Mouse (Mus musculus): ENCODE measurements around the gene Kat8. TPM values are rescaled to one million over a fixed set of nuclear protein-coding genes. Genes with fewer than 3 reads are reported as not detected.

Kat8 gene
- 47.3 and 47.7 TPM in 2 replicates for polyA plus RNA-seq (2015; fragmentation: Nextera tagmentation; extraction: Ambion mirVana)

DNA sequence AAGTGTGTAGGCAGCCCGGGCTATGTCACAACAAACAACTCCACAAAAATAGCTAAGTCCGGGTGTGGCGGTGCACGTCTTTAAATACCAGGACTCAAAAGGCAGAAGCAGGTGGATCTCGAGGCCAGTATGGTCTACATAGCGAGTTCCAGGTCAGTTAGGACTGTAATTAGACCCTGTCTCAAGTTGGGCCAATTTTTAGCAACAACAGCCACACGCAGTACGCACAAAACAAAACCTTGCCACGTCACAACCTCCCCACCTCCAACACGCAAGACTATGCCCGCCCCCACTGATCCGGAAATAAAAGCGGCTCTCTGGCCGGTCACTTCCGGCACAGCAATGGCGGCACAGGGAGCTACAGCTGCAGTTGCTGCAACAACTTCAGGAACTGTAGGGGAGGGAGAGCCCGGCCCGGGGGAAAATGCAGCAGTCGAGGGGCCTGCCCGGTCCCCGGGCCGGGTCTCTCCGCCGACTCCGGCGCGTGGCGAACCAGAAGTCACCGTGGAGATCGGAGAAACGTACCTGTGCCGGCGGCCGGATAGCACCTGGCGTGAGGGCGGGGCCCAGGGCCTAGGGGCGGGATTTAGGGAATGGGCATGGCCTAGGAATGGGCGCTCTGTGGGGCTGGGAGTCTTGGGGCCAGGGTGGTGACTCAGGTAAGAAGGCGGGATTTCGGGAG is at the start of gene Kat8:
TSS of gene Kat8 (plus strand) at position 327 of the 682 bp plus-strand sequence.
- peaks cover 32% of the 10 kb centered on the region for H3K36me3 ChIP-seq

DNA sequence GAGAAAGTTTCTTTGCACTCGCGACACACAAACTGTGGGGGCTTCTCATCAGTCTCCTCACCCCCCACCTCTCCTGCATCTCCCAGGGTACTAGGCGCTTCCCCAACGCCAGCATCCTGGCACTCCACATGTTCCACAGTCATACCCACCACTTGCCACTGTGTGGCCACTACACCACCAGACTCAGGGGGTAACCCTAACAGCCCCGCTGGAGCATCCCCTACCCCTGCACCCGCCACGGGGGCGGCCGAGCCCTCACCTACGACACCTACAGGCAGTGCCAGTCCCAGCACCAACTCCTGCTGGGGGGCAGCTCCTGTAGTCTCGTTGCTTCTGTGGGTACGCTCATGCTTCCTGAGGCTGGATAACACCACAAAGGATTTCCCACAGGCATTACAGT is 45.9 kb upstream of the Kat8 start:
- H3K36me3 ChIP-seq: peaks cover 41% of the 10 kb centered on the region
- H3K4me2 ChIP-seq: no peak overlapping the region
- no peaks in the 10 kb centered on the region for H3K9me3 ChIP-seq
- no peak overlapping the region for H3K9ac ChIP-seq
- H3K27me3 ChIP-seq: no peaks in the 10 kb centered on the region
- H3K4me3 ChIP-seq: no peak overlapping the region
- 0 out of 2 replicates have a peak, but pooled peaks have one; percentile 51 for ATAC-seq (ENCODE audit: low FRiP score, low read depth)
- 95% methylated on average over 12 of the region's 12 CpGs for WGBS
- H3K4me1 ChIP-seq (replicated peaks): peaks cover 13% of the 10 kb centered on the region
- H3K27ac ChIP-seq (replicated peaks): no peak overlapping the region

More for the DNA sequence above, at the start of gene Kat8:
- H3K27me3 ChIP-seq: no peaks in the 10 kb centered on the region
- no peaks in the 10 kb centered on the region for H3K9me3 ChIP-seq
- ATAC-seq (ENCODE audit: low FRiP score, low read depth): peak; percentile 96
- H3K4me1 ChIP-seq (replicated peaks): peaks cover 15% of the 10 kb centered on the region
- H3K27ac ChIP-seq (replicated peaks): peak within 1 kb of the TSS; percentile 83
- 1% methylated on average over 40 of the region's 40 CpGs for WGBS
- peak within 1 kb of the TSS; percentile 70 for H3K4me2 ChIP-seq
- peak within 1 kb of the TSS; percentile 61 for H3K4me3 ChIP-seq
- peak within 1 kb of the TSS; percentile 67 for H3K9ac ChIP-seq

DNA sequence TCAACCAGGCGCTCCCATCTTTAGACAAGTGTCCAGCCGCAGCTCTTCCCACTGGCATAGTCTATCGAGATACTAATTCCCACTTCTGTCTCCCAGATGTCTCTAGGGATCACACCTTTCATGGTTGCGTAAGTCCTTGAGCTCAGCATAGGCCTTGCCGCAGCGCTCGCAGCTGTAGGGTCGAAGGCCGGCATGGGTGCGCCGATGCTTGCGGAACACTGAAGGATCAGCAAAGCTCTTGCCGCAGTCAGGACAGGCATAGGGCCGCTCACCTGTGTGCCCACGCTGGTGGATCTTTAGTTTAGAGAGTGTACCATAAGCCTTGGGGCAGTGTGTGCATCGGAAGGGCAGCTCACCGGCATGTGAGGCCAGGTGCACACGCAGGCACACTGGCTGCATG is 44.7 kb upstream of the Kat8 start:
- Histone ChIP-seq H3K4me1 (replicated peaks) (peaks cover 13% of the 10 kb centered on the region), H3K9ac (no peak overlapping the region), H3K36me3 (peaks cover 38% of the 10 kb centered on the region), H3K4me3 (no peak overlapping the region), H3K27me3 (no peaks in the 10 kb centered on the region), H3K9me3 (no peaks in the 10 kb centered on the region), H3K27ac (replicated peaks) (no peak overlapping the region), H3K4me2 (no peak overlapping the region)
- 97% methylated on average over 18 of the region's 18 CpGs for WGBS
- no peak for ATAC-seq (ENCODE audit: low FRiP score, low read depth)

DNA sequence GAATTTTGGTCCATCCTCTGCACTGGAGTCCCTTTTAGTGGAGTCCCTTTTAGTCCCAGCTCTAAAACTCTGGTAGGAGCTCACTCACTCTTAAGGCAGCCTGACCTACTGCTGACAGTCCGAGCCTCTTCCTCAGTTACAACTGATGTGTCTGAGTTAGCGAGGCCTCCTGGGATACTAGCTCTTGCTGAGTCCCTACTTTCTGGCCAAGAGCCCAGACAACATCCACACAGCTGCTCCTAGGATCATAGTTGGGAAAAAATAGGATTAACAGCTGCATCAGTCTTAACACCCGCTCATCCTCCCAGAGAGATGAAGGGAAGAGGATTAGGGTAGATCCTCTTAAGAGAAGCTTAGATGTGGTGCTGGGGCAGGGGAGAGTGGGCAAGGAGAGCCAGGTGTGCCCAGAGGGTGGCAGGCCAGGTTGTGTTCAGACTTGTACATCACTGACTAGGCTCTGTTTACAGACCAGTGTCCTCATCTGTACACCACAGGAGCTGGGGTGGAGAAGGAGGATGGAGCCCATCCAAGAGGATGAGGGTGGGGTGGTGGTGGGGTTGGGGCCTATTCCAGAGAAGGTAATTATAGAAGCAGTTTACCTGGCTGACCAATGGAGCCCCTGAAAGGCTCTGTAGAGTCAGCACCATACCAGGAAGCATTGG is 43.0 kb upstream of the Kat8 start:
- 0 out of 2 replicates have a peak overlapping the region, but pooled peaks have one; percentile 8 for H3K27ac ChIP-seq (replicated peaks)
- H3K9ac ChIP-seq: no peak overlapping the region
- no peaks in the 10 kb centered on the region for H3K9me3 ChIP-seq
- ATAC-seq (ENCODE audit: low FRiP score, low read depth): no peak
- peaks cover 37% of the 10 kb centered on the region for H3K36me3 ChIP-seq
- no peaks in the 10 kb centered on the region for H3K27me3 ChIP-seq
- H3K4me3 ChIP-seq: no peak overlapping the region
- H3K4me2 ChIP-seq: no peak overlapping the region
- WGBS: 64% methylated on average over 3 of the region's 3 CpGs
- H3K4me1 ChIP-seq (replicated peaks): peaks cover 29% of the 10 kb centered on the region

DNA sequence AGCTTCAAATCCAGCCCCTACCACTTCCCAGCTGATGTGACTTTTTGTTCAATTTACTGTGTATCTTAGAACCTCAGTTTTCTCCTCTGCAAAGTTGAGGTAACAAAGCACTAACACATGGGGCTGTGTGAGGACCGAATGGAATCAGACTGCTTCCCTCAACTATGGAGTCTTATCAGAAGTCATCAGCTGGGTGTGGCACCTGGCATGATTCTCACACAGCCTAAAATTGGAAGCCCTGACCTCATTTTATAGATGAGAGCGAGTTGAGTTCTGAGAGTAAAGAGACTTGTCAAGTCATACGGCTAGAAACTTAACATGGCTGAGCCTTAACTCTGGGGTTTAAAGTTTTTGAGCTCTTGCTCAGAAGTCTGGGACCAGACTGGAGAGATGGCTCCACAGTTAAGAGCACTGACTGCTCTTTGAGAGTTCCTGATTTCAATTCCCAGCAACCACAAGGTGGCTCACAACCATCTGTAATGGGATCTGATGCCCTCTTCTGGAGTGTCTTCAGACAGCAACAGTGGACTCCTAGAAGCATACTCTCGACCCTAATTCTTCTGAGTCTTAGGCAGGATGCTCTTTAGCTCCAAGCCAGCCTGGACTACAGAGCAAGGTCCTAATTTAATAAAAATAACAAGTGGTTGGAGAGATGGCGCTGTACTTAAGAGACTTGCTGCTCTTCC is 42.0 kb upstream of the Kat8 start:
- H3K27me3 ChIP-seq: no peaks in the 10 kb centered on the region
- H3K9ac ChIP-seq: no peak overlapping the region
- H3K9me3 ChIP-seq: no peaks in the 10 kb centered on the region
- ATAC-seq (ENCODE audit: low FRiP score, low read depth): no peak
- no peak overlapping the region for H3K4me3 ChIP-seq
- 83% methylated on average over 5 of the region's 5 CpGs for WGBS
- H3K36me3 ChIP-seq: peaks cover 32% of the 10 kb centered on the region
- no peak overlapping the region for H3K4me2 ChIP-seq
- peaks cover 34% of the 10 kb centered on the region for H3K4me1 ChIP-seq (replicated peaks)
- H3K27ac ChIP-seq (replicated peaks): no peak overlapping the region

DNA sequence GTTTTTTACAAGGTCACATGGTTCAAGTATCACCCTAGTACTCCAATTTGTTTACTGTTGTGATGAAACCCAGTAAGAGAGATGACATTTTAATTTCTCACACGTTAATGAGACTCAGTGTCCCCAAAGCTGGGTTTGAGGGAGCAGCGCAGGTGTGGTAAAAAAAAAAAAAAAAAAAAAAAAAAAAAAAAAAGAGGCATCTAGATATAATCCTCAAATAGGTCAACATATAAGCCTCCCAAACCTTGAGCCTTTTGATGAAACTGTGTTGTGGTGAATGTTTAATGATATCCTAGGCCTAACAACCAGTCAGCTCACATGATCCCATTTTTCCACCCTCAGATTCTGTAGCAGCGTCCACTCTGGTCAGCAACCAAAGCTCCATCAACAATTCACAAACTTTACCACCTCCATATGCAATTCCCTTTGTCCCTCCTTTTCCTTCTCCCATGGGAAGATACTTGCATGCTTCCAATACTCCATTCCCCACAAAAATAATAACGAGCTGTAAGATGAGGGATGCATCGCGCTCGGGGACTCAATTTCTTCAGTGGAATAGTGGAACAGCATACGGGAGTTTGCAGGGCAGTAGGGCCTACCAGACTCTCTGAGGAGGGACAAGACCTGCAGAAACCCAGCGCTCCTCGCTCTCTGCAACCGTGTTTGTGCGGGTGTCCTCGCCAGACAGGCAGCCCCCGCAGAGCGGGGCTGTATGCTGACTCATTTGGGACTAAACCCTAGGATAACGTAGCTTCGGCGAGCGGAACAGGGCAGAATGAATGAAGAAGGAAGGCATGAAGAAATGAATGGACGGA is 37.3 kb upstream of the Kat8 start:
- peaks cover 34% of the 10 kb centered on the region for H3K4me1 ChIP-seq (replicated peaks)
- H3K9me3 ChIP-seq: no peaks in the 10 kb centered on the region
- peak overlapping the region; percentile 96 for H3K9ac ChIP-seq
- 3% methylated on average over 20 of the region's 20 CpGs for WGBS
- peak overlapping the region; percentile 100 for H3K27ac ChIP-seq (replicated peaks)
- H3K4me2 ChIP-seq: peak overlapping the region; percentile 76
- no peaks in the 10 kb centered on the region for H3K27me3 ChIP-seq
- peak overlapping the region; percentile 90 for H3K4me3 ChIP-seq
- peaks cover 23% of the 10 kb centered on the region for H3K36me3 ChIP-seq
- ATAC-seq (ENCODE audit: low FRiP score, low read depth): peak; percentile 52

DNA sequence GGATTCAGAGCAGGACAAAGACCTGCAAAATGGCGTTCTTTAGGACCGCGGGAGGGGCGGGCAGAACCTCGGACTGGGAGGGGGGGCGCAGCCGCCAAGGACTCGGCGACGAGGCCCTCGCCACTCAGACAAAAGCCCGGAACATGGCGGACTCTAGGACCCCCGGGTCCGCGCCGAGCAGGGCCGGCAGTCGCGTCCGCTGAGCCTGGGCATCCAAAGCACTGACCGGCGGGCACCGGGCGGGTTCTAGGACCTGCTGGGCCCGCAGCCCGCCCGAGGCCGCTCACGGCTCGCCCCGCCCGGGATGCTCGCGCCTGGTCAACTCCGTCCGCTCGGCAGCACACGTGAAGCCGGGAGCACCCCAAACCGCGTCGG is 36.7 kb upstream of the Kat8 start:
- under 1% methylated on average over 31 of the region's 43 CpGs for WGBS
- peak overlapping the region; percentile 76 for H3K4me2 ChIP-seq
- peak overlapping the region; percentile 90 for H3K4me3 ChIP-seq
- peak overlapping the region; percentile 100 for H3K27ac ChIP-seq (replicated peaks)
- peak overlapping the region; percentile 96 for H3K9ac ChIP-seq
- H3K36me3 ChIP-seq: peaks cover 25% of the 10 kb centered on the region
- peak; percentile 96 for ATAC-seq (ENCODE audit: low FRiP score, low read depth)
- H3K9me3 ChIP-seq: no peaks in the 10 kb centered on the region
- peaks cover 34% of the 10 kb centered on the region for H3K4me1 ChIP-seq (replicated peaks)
- H3K27me3 ChIP-seq: no peaks in the 10 kb centered on the region

DNA sequence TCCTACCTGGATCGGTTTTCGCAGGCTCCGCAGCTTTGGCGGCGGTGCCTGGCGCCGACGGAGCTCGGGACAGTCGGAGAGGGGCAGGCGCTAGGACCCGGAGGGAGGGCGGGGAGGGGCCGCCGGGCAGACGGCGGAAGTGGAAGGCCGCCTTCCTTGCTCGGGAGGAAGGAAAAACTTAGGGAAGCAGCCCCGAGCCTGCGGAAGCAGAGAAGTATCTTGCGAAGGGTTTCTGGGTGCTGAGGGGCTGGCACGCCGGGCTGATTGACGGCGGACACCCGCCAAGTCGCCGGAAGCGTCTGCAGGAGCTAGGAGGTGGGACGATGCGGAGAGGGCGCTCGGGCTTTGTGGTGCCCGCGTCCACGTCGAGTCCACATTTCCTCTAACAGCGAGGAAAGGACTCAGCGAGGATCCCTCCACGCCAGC is 36.3 kb upstream of the Kat8 start, which contains the start of gene Zfp646:
TSS of gene Zfp646 (plus strand) at position 181 of the 426 bp plus-strand sequence.
- peaks cover 27% of the 10 kb centered on the region for H3K36me3 ChIP-seq
- WGBS: under 1% methylated on average over 41 of the region's 41 CpGs
- H3K27ac ChIP-seq (replicated peaks): peak within 1 kb of the TSS; percentile 100
- H3K9ac ChIP-seq: peak within 1 kb of the TSS; percentile 96
- H3K4me1 ChIP-seq (replicated peaks): peaks cover 34% of the 10 kb centered on the region
- peak within 1 kb of the TSS; percentile 90 for H3K4me3 ChIP-seq
- peak within 1 kb of the TSS; percentile 76 for H3K4me2 ChIP-seq
- no peaks in the 10 kb centered on the region for H3K27me3 ChIP-seq
- peak; percentile 88 for ATAC-seq (ENCODE audit: low FRiP score, low read depth)
- H3K9me3 ChIP-seq: no peaks in the 10 kb centered on the region

DNA sequence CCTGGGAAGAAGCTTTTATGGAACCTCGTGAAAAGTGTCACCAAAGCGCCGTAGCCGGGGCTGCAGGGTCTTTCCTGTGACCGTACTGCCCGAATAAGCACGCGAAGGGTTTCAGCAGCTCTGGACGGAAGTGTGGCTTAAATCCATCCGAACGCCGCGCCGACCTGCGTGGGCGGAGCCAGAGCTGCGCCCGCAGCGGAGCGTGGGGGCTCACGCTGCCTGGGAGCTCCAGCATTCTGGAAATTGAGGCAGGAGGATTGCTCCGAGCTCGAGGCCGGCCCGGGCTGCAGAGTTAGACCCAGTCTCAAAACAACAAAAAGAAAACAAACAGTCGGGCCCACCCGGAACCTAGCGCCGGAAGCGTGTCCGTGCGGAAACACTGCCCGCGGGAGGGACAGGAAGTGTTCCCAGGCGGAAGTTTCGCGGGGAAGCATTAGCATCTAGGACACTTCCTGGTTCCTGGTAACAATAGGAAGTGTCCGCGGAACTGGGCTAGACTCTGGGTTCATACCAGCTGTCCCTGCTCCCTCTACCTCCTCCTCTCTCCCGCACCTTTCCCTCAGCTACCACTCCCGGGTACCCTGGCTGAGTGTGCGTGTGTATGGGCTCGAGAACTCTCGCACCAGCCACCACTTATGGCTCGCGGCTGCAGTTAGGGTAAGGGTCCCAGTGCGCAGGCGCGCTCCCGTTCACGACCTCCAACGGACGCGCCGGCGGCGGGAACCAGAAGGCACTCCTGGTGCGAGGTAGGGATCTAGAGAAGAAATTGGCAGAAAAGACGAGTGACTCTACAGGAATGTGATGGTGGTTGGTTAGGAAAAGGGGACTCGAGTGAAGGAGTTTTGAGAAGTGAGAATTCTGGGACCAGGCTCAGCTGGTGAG is 35.6 kb upstream of the Kat8 start, which contains the start of gene Zfp668:
TSS of gene Zfp668 (minus strand) at position 362 of the 882 bp plus-strand sequence.
- WGBS: under 1% methylated on average over 60 of the region's 60 CpGs

DNA sequence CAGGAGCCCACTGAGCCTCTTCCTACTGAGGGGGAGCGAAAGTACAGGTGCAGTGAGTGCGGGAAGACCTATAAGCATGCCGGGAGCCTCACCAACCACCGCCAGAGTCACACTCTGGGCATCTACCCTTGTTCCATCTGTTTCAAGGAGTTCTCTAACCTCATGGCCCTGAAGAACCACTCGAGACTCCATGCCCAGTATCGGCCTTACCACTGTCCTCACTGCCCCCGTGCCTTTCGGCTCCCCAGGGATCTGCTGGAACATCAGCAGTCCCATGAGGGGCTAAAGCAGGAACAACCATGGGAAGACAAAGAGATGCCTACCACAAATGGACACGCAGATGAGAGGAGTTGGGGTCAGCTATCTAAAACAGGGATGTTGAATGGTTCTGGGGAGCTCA is 33.0 kb upstream of the Kat8 start:
- no peak overlapping the region for H3K9ac ChIP-seq
- ATAC-seq (ENCODE audit: low FRiP score, low read depth): no peak
- 96% methylated on average over 9 of the region's 9 CpGs for WGBS
- no peaks in the 10 kb centered on the region for H3K27me3 ChIP-seq
- H3K4me2 ChIP-seq: no peak overlapping the region
- no peaks in the 10 kb centered on the region for H3K9me3 ChIP-seq
- H3K27ac ChIP-seq (replicated peaks): no peak overlapping the region
- peaks cover 57% of the 10 kb centered on the region for H3K36me3 ChIP-seq
- H3K4me1 ChIP-seq (replicated peaks): peaks cover 29% of the 10 kb centered on the region
- H3K4me3 ChIP-seq: no peak overlapping the region

More for the DNA sequence above, 35.6 kb upstream of the Kat8 start, which contains the start of gene Zfp668:
- peak within 1 kb of the TSS; percentile 100 for H3K27ac ChIP-seq (replicated peaks)
- H3K9ac ChIP-seq: peak within 1 kb of the TSS; percentile 96
- H3K36me3 ChIP-seq: peaks cover 33% of the 10 kb centered on the region
- peak; percentile 69 for ATAC-seq (ENCODE audit: low FRiP score, low read depth)
- no peaks in the 10 kb centered on the region for H3K9me3 ChIP-seq
- H3K27me3 ChIP-seq: no peaks in the 10 kb centered on the region
- peak within 1 kb of the TSS; percentile 90 for H3K4me3 ChIP-seq
- peak within 1 kb of the TSS; percentile 76 for H3K4me2 ChIP-seq
- peaks cover 34% of the 10 kb centered on the region for H3K4me1 ChIP-seq (replicated peaks)

Measured in hindbrain, embryonic 15.5 days (tissue).